Mouse (Mus musculus): Measurements from ENCODE around the gene Fars2.
"Not testable (repeated sequence)": the region's sequence is repeated elsewhere in the genome, so short reads cannot be mapped to it uniquely, and the experiment has no call there.

Fars2 gene

GRCm38 (mm10) chr13:36140247-36141016 is 23.2 kb downstream of the Fars2 start:
- DNase-seq (ENCODE audit: extremely low read depth, low read depth, low spot score), result no peak

GRCm38 (mm10) chr13:36145601-36146000 is 28.4 kb downstream of the Fars2 start:
- no peak for DNase-seq (ENCODE audit: extremely low read depth, low read depth, low spot score)

GRCm38 (mm10) chr13:36149175-36149939 is 32.1 kb downstream of the Fars2 start:
- DNase-seq (ENCODE audit: extremely low read depth, low read depth, low spot score), result no peak

- no peak for DNase-seq (ENCODE audit: extremely low read depth, low read depth, low spot score)
Measured at GRCm38 (mm10) chr13:36150272-36150671, 33.1 kb downstream of the Fars2 start.

- DNase-seq (ENCODE audit: extremely low read depth, low read depth, low spot score), result peak; percentile 25
Measured at GRCm38 (mm10) chr13:36152728-36153498, 35.7 kb downstream of the Fars2 start.

GRCm38 (mm10) chr13:36156340-36156931 is 39.2 kb downstream of the Fars2 start:
- no peak for DNase-seq (ENCODE audit: extremely low read depth, low read depth, low spot score)

GRCm38 (mm10) chr13:36163411-36163810 is 46.2 kb downstream of the Fars2 start:
- no peak for DNase-seq (ENCODE audit: extremely low read depth, low read depth, low spot score)

GRCm38 (mm10) chr13:36163898-36164297 is 46.7 kb downstream of the Fars2 start:
- DNase-seq (ENCODE audit: extremely low read depth, low read depth, low spot score), result no peak

GRCm38 (mm10) chr13:36172981-36173380 is 55.8 kb downstream of the Fars2 start:
- DNase-seq (ENCODE audit: extremely low read depth, low read depth, low spot score), result not testable (repeated sequence)

- DNase-seq (ENCODE audit: extremely low read depth, low read depth, low spot score), result no peak
Measured at GRCm38 (mm10) chr13:36174101-36174500, 56.9 kb downstream of the Fars2 start.

GRCm38 (mm10) chr13:36174772-36175171 is 57.6 kb downstream of the Fars2 start:
- no peak for DNase-seq (ENCODE audit: extremely low read depth, low read depth, low spot score)

- DNase-seq (ENCODE audit: extremely low read depth, low read depth, low spot score), result no peak
Measured at GRCm38 (mm10) chr13:36181231-36181630, 64.0 kb downstream of the Fars2 start.

GRCm38 (mm10) chr13:36190577-36190976 is 73.4 kb downstream of the Fars2 start:
- DNase-seq (ENCODE audit: extremely low read depth, low read depth, low spot score), result no peak

GRCm38 (mm10) chr13:36193484-36194113 is 76.4 kb downstream of the Fars2 start:
- no peak for DNase-seq (ENCODE audit: extremely low read depth, low read depth, low spot score)

- no peak for DNase-seq (ENCODE audit: extremely low read depth, low read depth, low spot score)
Measured at GRCm38 (mm10) chr13:36199288-36199687, 82.1 kb downstream of the Fars2 start.

- DNase-seq (ENCODE audit: extremely low read depth, low read depth, low spot score), result no peak
Measured at GRCm38 (mm10) chr13:36200453-36200852, 83.2 kb downstream of the Fars2 start.

GRCm38 (mm10) chr13:36202496-36202895 is 85.3 kb downstream of the Fars2 start:
- DNase-seq (ENCODE audit: extremely low read depth, low read depth, low spot score), result no peak

- DNase-seq (ENCODE audit: extremely low read depth, low read depth, low spot score), result no peak
Measured at GRCm38 (mm10) chr13:36203014-36203413, 85.8 kb downstream of the Fars2 start.

- DNase-seq (ENCODE audit: extremely low read depth, low read depth, low spot score), result no peak
Measured at GRCm38 (mm10) chr13:36204320-36204719, 87.1 kb downstream of the Fars2 start.

GRCm38 (mm10) chr13:36210965-36211364 is 93.8 kb downstream of the Fars2 start:
- no peak for DNase-seq (ENCODE audit: extremely low read depth, low read depth, low spot score)

GRCm38 (mm10) chr13:36214056-36214455 is 96.8 kb downstream of the Fars2 start:
- DNase-seq (ENCODE audit: extremely low read depth, low read depth, low spot score), result no peak

All from fat pad, adult 2 months (tissue).